Mouse (Mus musculus) ES-Bruce4 (cell line): ENCODE measurements at regions not wholly inside any gene's neighbourhood (a gene's known extent, or its start where the extent isn't known, plus 50 kb on each side); places are given as distances from the start of the nearest gene placed in this dataset.

Experiments
- H3K27ac ChIP-seq: 2 replicates; pipeline ENCODE4 v1.5.1; 2012; ENCODE audit warnings: low read length, inconsistent platforms; ENCODE audit not compliant: insufficient read depth
- H3K27me3 ChIP-seq: 2 replicates; pipeline ENCODE4 v1.6.1; 2012; ENCODE audit warnings: mild to moderate bottlenecking, low read length, inconsistent platforms; ENCODE audit not compliant: control insufficient read depth, poor library complexity, insufficient read depth, severe bottlenecking
- H3K36me3 ChIP-seq: 2 replicates; pipeline ENCODE4 v1.6.1; 2012; ENCODE audit warnings: inconsistent platforms, mild to moderate bottlenecking, low read length, moderate library complexity; ENCODE audit not compliant: control insufficient read depth, poor library complexity, insufficient read depth, severe bottlenecking
- H3K4me1 ChIP-seq: one replicate; pipeline ENCODE4 v1.8.1; 2011; ENCODE audit warnings: low read length; ENCODE audit not compliant: control insufficient read depth, insufficient read depth
- H3K4me3 ChIP-seq: 2 replicates; pipeline ENCODE4 v1.5.1; 2011; ENCODE audit warnings: low read depth, mild to moderate bottlenecking, low read length
- H3K9ac ChIP-seq: 2 replicates; pipeline ENCODE4 v1.6.1; 2012; ENCODE audit warnings: low read depth, mild to moderate bottlenecking, inconsistent platforms; ENCODE audit not compliant: poor library complexity, severe bottlenecking
- H3K9me3 ChIP-seq: replicated peaks from 2 replicates; pipeline ENCODE4 v1.6.1; 2012; ENCODE audit warnings: mild to moderate bottlenecking, low read length, inconsistent platforms; ENCODE audit not compliant: control insufficient read depth, poor library complexity, insufficient read depth, severe bottlenecking
- CTCF ChIP-seq: IDR thresholded peaks from one replicate; pipeline ENCODE4 v1.8.1; 2011; ENCODE audit warnings: low read depth, low read length
- EP300 ChIP-seq: IDR thresholded peaks from 2 replicates; pipeline ENCODE4 v1.6.1; 2011; ENCODE audit warnings: low read depth, low read length; ENCODE audit not compliant: insufficient read depth
- POLR2A ChIP-seq: IDR thresholded peaks from one replicate; pipeline ENCODE4 v1.8.1; 2011; ENCODE audit warnings: low read length; ENCODE audit not compliant: insufficient read depth

GRCm38 (mm10) chr5:106756937-106757371, 59.9 kb upstream of the Zfp644 start:
- TF ChIP-seq CTCF (no peak), EP300 (0 out of 2 replicates have a peak, but pooled peaks have one; percentile 14)
- H3K9ac ChIP-seq: no peak overlapping the region
- H3K4me3 ChIP-seq: peak overlapping the region; percentile 23; the same call in 1 of the 2 replicates
- peaks cover 3% of the 10 kb centered on the region for H3K4me1 ChIP-seq
- H3K27ac ChIP-seq: no peak overlapping the region
- H3K36me3 ChIP-seq: no peaks in the 10 kb centered on the region
- no peaks in the 10 kb centered on the region for H3K27me3 ChIP-seq
- H3K9me3 ChIP-seq: no peaks in the 10 kb centered on the region

- no peaks in the 10 kb centered on the region for H3K36me3 ChIP-seq
- H3K9ac ChIP-seq: no peak overlapping the region
- TF ChIP-seq EP300: peak; percentile 66; the same call in 1 of the 2 replicates
- TF ChIP-seq CTCF: no peak
- H3K4me1 ChIP-seq: peaks cover 3% of the 10 kb centered on the region
- no peak overlapping the region for H3K27ac ChIP-seq
- no peaks in the 10 kb centered on the region for H3K27me3 ChIP-seq
- no peak overlapping the region for H3K4me3 ChIP-seq
- no peaks in the 10 kb centered on the region for H3K9me3 ChIP-seq
These were observed 56.2 kb upstream of the Zfp644 start for GRCm38 (mm10) chr5:106753289-106753688.

GRCm38 (mm10) chr5:106750168-106750567, 53.1 kb upstream of the Zfp644 start:
- H3K9ac ChIP-seq: no peak overlapping the region
- no peaks in the 10 kb centered on the region for H3K9me3 ChIP-seq
- no peak overlapping the region for H3K4me3 ChIP-seq
- TF ChIP-seq POLR2A (no peak), EP300 (no peak), CTCF (no peak)
- no peaks in the 10 kb centered on the region for H3K4me1 ChIP-seq
- H3K36me3 ChIP-seq: no peaks in the 10 kb centered on the region
- no peaks in the 10 kb centered on the region for H3K27me3 ChIP-seq
- H3K27ac ChIP-seq: no peak overlapping the region

GRCm38 (mm10) chr5:106748527-106749138, 51.5 kb upstream of the Zfp644 start:
- no peak overlapping the region for H3K27ac ChIP-seq
- no peaks in the 10 kb centered on the region for H3K4me1 ChIP-seq
- no peaks in the 10 kb centered on the region for H3K27me3 ChIP-seq
- no peak overlapping the region for H3K9ac ChIP-seq
- no peaks in the 10 kb centered on the region for H3K9me3 ChIP-seq
- TF ChIP-seq CTCF (no peak), EP300 (no peak), POLR2A (no peak)
- no peaks in the 10 kb centered on the region for H3K36me3 ChIP-seq
- H3K4me3 ChIP-seq: no peak overlapping the region
